Mouse (Mus musculus): ENCODE data around the gene Cdc42se2.

Cdc42se2 gene

DNA sequence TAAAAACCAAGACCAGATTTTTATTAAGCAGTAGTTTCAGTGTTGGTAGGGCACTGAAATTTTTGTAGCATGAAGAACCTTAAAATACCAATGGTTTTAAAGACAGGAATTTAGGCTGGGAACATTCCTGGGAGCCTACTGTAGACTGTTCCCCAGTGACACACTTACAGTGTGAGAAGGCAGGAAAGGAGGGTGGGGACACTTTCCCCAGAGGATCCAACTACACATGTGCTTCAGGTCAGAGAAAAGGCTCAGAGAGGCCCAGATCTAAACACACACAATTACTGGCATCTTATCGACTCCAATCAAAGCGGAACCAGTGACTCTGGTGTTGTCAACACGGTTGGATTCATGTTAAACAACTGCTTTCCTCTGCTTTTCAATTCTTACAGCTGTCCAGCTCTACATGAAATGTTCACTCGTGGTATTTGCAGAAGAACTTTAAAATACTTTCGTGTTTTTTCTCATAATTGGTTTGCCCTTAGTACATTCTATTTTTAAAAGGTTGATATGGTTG lies 32.3 kb downstream of the Cdc42se2 start:
- no peak for DNase-seq (ENCODE audit: low read depth, low spot score)

- DNase-seq (ENCODE audit: low read depth, low spot score), result no peak
These were observed 33.0 kb downstream of the Cdc42se2 start for GRCm38 (mm10) chr11:54754301-54755147.

DNA sequence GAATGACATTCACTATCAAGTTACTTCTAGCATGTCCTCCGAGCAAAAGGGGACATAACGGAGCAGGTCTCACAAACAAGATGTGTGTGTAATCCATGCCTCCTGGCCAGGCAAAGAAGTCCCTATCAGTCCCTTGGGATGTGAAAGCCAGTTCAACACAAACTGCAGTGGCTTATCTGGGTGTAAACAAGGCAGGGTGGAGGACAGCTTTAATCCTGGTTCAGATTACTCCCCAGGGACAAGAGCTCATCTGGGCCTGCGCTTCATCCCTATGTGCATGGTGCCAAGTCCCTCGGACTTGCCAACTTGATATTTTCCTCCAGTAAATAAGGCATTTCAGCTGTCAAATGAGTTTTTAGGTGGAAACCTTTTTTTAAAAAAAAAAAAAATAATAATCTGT lies 36.0 kb downstream of the Cdc42se2 start:
- DNase-seq (ENCODE audit: low read depth, low spot score), result no peak

GRCm38 (mm10) chr11:54748891-54749290 lies 38.6 kb downstream of the Cdc42se2 start:
- DNase-seq (ENCODE audit: low read depth, low spot score), result no peak

DNA sequence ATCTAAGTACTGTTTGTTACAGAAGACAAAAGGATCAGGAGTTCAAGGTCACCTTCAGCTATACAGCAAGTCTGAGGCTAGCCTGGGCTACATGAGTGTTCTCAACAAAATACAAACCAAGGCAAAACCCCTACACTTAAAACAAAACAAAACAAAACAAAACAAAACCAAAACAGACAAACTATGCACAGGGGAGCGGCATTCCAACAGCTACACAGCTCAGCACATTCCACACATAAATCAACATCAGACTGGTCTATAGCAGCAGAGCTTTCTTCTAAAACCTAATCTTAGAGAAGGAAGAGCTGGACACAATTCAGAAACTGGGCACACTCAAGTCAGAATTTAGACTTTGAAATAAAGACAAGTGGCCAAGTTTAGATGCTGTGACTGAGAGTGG lies 43.2 kb downstream of the Cdc42se2 start:
- DNase-seq (ENCODE audit: low read depth, low spot score), result no peak

DNA sequence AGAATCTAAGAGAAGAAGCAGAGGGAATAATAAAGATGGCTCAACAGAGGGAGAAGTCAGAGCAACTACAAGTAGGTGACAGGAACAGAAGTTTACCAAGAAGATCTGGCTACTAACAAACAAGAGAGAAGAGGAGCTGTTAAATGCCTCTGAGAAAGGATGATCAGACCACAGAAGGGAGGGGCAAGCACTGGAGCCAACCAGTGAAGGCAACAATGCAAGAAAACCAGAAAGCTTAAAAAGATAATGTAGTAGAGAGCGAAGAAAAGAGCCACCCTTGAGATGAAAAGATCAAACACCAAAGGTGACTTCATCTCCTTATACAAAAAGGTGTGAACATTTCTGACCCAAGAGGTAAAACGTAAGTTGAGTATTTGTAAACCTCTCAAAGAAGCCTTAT lies 46.1 kb downstream of the Cdc42se2 start:
- DNase-seq (ENCODE audit: low read depth, low spot score), result no peak

- no peak for DNase-seq (ENCODE audit: low read depth, low spot score)
These were observed 48.3 kb downstream of the Cdc42se2 start for GRCm38 (mm10) chr11:54739012-54739750.

DNA sequence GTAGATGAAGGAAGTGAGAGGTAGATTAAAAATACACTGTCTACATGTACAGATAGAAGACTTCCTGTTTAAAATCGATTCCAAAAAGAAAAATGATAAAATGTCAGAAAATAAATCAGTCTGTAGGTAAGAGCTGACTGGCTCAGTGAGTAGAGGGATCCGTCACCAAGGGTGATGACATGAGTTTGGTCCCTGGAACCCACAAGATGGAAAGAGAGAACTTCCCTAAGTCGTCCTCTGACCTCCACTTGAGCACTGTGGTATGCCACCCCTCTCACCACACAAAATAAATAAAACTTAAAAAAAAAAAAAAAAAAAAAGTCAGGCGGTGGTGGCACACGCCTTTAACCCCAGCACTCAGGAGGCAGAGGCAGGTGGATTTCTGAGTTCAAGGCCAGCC lies 50.6 kb downstream of the Cdc42se2 start:
- no peak for DNase-seq (ENCODE audit: low read depth, low spot score)

GRCm38 (mm10) chr11:54735114-54735513 lies 52.4 kb downstream of the Cdc42se2 start:
- DNase-seq (ENCODE audit: low read depth, low spot score), result no peak

DNA sequence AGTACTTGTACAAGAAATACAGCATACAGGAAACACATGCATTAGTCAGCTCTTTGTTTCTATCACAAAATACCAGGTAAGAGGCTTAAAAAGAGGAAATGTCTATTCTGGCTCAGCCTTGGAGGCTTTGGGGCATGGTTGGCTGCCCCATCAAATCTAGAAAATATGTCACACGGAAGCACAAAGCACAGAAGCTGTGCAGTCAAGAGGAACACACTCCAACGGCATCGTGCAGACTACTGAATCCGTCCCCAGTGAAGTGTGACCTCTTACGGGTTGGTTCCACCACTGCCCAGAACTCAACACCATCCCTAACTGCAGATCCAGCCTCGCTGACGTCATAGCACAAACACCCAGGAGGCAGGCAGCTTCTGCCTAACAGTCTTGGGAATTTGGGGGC lies 53.9 kb downstream of the Cdc42se2 start:
- DNase-seq (ENCODE audit: low read depth, low spot score), result peak; percentile 90

DNA sequence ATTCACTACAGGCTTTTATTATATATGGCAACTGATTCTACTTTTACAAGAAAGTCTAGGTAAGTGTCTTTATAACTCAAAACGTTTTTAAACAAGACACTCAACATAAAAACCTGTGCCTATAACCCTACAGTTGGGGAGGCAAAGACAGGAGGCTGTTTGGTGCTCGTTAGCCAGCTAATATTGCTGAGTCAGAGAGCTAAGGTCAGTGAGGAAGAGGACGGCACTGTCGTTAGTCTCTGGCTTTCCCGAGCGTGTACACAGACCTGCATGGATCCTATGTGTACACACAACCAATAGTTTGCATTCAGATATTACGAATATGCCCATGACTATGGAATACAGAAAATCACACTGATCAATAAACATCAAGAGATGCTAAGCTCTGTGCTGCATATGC lies 56.1 kb downstream of the Cdc42se2 start:
- DNase-seq (ENCODE audit: low read depth, low spot score), result no peak

DNA sequence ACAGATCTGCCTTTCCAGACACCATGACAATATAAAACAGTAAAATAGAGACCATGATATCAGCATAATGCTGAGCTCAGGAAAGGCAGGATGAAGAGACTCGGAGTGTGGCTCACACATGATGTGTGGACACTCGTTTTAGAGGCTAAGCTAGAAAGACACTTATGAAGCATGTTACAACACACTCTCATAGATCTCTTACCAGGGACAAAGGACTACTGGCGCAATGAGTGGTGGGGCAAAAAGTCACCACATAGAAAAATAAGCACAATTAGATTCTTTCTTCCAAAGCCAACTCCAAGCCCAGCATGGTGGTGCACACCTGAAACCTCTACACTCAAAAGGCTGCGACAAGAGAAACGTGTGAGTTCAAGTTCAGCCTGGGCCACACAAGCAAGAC lies 56.5 kb downstream of the Cdc42se2 start:
- no peak for DNase-seq (ENCODE audit: low read depth, low spot score)

GRCm38 (mm10) chr11:54729311-54729710 lies 58.2 kb downstream of the Cdc42se2 start:
- DNase-seq (ENCODE audit: low read depth, low spot score), result no peak

DNA sequence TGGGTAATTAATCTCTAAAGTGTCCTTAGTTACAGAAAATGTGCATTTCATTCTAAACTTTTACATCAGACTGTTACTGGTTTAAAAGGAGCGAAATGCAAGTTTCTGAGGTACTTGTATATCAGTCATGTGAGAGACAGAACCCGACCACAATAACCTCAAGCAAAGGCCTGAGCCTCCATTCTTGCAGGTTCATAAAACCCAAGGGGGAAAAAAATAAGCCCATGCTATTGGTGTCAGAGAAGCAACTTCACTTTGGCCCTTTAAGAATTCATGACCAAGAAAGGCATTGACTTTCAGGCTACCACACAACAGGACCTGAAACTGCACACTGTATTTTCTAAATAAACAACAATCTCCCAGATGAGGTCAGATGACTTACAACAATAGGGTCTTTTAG lies 59.1 kb downstream of the Cdc42se2 start:
- peak; percentile 64 for DNase-seq (ENCODE audit: low read depth, low spot score)

DNA sequence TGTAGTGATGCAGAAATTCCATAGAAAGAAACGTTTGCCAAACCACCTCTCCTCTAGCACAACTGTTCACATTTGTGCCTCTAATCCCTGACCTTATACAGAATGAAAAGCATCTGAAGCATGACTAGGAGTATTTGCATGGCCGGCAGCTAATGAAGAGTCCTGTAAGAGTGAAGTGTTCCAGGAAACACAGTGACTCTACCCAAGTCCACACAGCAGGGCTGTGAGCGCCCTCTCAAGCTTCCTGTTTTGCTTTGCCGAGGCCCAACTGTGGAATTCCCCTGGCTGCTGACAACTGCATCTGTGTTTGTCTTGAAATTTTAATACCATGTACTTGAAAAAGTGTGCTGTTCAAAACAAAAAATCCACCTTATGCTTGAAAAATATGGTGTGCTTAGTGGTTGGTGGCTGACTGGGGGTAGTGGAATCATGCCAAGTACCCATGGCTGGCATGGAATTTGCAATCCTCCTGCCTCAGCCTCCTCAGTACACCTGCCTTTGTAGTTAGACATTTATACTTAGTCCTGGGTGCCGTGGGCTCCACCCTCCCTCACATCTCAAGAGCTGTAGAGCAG lies 60.1 kb downstream of the Cdc42se2 start:
- peak; percentile 92 for DNase-seq (ENCODE audit: low read depth, low spot score)

- DNase-seq (ENCODE audit: low read depth, low spot score), result no peak
These were observed 60.9 kb downstream of the Cdc42se2 start for GRCm38 (mm10) chr11:54726571-54727062.

GRCm38 (mm10) chr11:54724353-54725034 lies 63.0 kb downstream of the Cdc42se2 start:
- no peak for DNase-seq (ENCODE audit: low read depth, low spot score)

- no peak for DNase-seq (ENCODE audit: low read depth, low spot score)
These were observed 65.4 kb downstream of the Cdc42se2 start for GRCm38 (mm10) chr11:54722057-54722456.

- no peak for DNase-seq (ENCODE audit: low read depth, low spot score)
These were observed 68.9 kb downstream of the Cdc42se2 start for GRCm38 (mm10) chr11:54718601-54719000.

DNA sequence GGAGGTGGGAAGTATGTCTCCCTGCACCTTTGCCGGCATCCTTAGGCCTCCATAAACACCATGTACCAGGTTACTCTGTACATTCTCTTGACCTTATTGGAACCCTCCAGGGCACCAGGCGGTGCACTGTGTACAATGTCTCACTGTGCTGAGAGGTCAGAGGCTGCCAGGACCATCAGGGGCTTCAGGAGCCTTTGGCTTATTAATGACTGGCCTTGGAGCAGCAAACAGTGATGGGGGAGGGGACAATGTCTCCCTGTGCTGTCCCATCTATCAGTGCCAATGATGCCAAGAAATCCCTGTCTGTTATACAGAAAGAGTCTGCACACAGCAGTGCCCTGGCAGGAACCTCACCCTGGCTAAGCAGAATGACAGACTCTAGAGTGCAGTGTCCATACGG lies 69.6 kb downstream of the Cdc42se2 start:
- no peak for DNase-seq (ENCODE audit: low read depth, low spot score)

GRCm38 (mm10) chr11:54712849-54713248 lies 74.6 kb downstream of the Cdc42se2 start:
- no peak for DNase-seq (ENCODE audit: low read depth, low spot score)
